11 mouse cellular contexts compared by ENCODE assay signal in the genomic region with DNA sequence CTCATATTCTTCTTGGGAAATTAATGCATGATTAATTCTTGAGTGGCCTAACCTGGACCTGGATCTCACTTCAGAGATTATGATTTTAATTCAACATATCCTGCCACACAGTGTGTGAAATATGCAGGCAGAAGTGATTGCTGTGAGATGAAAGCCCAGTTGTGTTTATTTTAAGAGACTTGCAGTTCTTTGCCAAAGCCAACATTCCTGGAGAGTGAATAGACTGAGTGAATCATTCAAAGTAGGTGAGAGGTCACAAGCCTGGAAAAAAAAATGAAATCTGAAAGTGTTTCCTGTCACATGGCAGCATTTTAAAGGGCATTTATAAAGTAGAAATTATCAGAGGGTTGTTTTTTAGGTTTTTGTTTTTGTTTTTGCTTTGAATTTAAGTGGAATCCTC.
A peak's percentile ranks its signal among the peaks of the same experiment; 100 is the strongest.
DNase-seq lines count a peak whose midpoint lies in the region; TF ChIP-seq lines count a peak whose summit lies in the region.
"Had no signal": no experiment of that assay in that cellular context is flagged by ENCODE, and none has a peak within 500 bp of the region (broad histone marks: within the 10 kb centered on the region; RNA-seq: fewer than 3 reads in every experiment).

No protein-coding gene starts in this region.

- H3K27me3 ChIP-seq in C2C12 (ENCODE audit: control insufficient read depth, insufficient read depth, insufficient read length) = no peaks in the 10 kb centered on the region
- H3K27me3 ChIP-seq: hindbrain, embryonic 15.5 days; limb, embryonic 13.5 days had no signal

- DNase-seq in heart, adult 11 months = peak; percentile 89
- DNase-seq in heart, postnatal 25 days (ENCODE audit: low spot score) = no peak
- peak; percentile 50 for DNase-seq in fibroblast of lung, adult 2 months (ENCODE audit: low read depth)
- peak; percentile 14 for DNase-seq in large intestine, adult 2 months (ENCODE audit: low read depth, low spot score)
- no peak for DNase-seq in layer of hippocampus, postnatal 14 days (ENCODE audit: low spot score in 2 of 2)
- no peak for DNase-seq in left cerebral cortex, adult 8-10 months (ENCODE audit: low spot score in 2 of 2)
- no peak for DNase-seq in layer of hippocampus, adult 18-20 months (ENCODE audit: low spot score in 2 of 2)

- no peaks in the 10 kb centered on the region for H3K79me2 ChIP-seq in C2C12 (ENCODE audit: control insufficient read depth, insufficient read depth)

- TF ChIP-seq CTCF in C2C12 (IDR thresholded peaks at IDR 0.05; ENCODE audit: control insufficient read depth, insufficient read depth, insufficient read length) = no peak

- H3K79me3 ChIP-seq in C2C12 (ENCODE audit: low read depth) = no peaks in the 10 kb centered on the region

- H3K4me3 ChIP-seq in C2C12 (ENCODE audit: insufficient read depth, poor library complexity, severe bottlenecking) = no peak overlapping the region
- H3K4me3 ChIP-seq: hindbrain, embryonic 15.5 days; limb, embryonic 13.5 days had no signal

- no peak overlapping the region for H3ac ChIP-seq in C2C12 (ENCODE audit: control insufficient read depth, insufficient read length, low read depth)

- intact Hi-C loops in heart, postnatal 25 days (cut with DNase I) = no loop called here

- H3K36me3 ChIP-seq in C2C12 (ENCODE audit: control insufficient read depth, insufficient read depth) = no peaks in the 10 kb centered on the region
- H3K36me3 ChIP-seq: G1E; hindbrain, embryonic 15.5 days; limb, embryonic 13.5 days had no signal

TF ChIP-seq in C2C12, 6 proteins besides CTCF, POLR2A, EP300 and RAD21:
- peak; percentile 93 for TF ChIP-seq FOSL1 (IDR thresholded peaks at IDR 0.05; ENCODE audit: insufficient read depth, low read length, poor library complexity, severe bottlenecking)
- peak; percentile 93 for TF ChIP-seq USF1 (IDR thresholded peaks at IDR 0.05; ENCODE audit: low read depth)
- TF ChIP-seq CEBPB (IDR thresholded peaks at IDR 0.05; ENCODE audit: low read depth) = peak; percentile 10
- TF ChIP-seq MYOG (IDR thresholded peaks at IDR 0.05; ENCODE audit: control insufficient read depth, extremely low read depth, insufficient read length) = no peak

Comparison
In these comparisons a context has a peak if more than half of its experiments do, and no peak if none do; other contexts are left out.
1. DNase-seq: peak in heart, adult 11 months (single experiment), fibroblast of lung, adult 2 months (single experiment) and large intestine, adult 2 months (single experiment); none in heart, postnatal 25 days (single experiment), layer of hippocampus, postnatal 14 days (0 of 2), left cerebral cortex, adult 8-10 months (0 of 2) and layer of hippocampus, adult 18-20 months (0 of 2).